Mouse (Mus musculus): ENCODE measurements around the gene Arl15.
"Not testable (repeated sequence)": the region's sequence is repeated elsewhere in the genome, so short reads cannot be mapped to it uniquely, and the experiment has no call there.

The Arl15 gene

DNA sequence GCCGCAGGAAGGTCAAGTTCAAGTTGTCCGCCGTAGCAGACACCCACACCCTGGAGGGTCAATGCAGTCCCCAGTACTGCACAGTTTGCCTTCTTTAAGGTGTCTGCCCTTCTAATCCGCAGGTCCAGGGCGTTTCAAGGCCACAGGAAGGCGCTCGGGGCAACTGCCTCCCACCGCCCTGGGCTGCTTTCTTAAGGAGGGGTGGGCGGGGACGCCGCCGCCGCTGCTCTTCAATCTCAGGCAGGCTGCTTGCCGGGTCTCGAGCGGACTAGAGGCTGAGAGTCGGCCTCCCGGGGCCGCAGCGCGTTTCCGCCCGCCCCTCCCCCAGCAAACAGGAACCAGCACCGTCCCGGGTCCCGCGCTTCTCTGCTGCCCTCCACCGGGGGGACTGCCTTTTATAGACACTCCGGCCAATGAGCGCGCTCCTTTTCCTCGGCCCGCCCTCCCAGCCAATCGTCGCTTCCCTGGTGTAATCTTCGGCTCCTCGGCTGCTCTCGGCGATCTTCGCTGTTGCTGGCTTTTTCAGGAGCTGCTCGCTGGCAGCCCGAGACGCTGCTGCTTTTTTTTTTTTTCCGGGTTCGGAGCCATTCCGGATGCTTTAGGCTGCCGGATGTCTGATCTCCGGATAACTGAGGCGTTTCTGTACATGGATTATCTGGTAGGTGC is at the start of gene Arl15:
TSS of gene Arl15 (plus strand) at position 467 of the 666 bp plus-strand sequence.
- peak; percentile 84 for DNase-seq (ENCODE audit: low spot score)

DNA sequence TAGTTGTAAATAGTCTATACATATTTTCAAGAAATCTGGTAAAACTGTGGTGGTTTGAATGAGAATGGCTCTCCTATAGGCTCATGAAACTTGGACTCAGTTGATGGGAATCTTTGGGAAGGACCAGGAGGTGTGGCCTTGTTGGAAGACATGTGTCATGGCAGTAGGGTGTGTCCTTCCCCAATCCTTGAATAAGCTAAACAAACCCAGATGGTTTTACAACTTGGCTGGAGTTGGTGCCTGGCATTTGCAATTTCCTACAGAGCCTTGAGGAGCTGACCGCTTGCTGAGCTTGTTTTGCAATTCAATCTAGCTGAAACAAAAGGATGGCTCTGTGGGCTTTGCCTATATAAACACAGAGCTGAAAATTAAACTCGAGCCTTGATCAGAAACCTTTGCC is 49.0 kb upstream of the Arl15 start:
- no peak for DNase-seq (ENCODE audit: low spot score)

DNA sequence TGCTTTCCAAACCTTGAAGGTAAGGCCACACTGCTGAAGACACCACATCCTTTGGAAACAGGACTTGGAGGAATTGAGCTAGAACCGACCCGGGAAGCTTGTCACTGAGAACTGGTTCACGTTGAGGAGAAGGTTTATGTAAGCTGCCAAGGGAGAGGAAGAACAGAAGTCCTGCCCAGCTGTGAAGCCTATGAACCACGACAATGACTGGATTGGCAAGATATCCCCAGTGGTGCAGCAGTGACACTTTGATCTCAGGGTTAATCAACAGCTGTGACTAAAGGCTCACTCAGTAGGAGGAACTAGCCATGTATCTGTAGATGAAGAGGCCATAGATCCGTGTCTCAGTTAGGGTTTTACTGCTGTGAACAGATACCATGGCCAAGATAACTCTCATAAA is 43.5 kb upstream of the Arl15 start:
- no peak for DNase-seq (ENCODE audit: low spot score)

DNA sequence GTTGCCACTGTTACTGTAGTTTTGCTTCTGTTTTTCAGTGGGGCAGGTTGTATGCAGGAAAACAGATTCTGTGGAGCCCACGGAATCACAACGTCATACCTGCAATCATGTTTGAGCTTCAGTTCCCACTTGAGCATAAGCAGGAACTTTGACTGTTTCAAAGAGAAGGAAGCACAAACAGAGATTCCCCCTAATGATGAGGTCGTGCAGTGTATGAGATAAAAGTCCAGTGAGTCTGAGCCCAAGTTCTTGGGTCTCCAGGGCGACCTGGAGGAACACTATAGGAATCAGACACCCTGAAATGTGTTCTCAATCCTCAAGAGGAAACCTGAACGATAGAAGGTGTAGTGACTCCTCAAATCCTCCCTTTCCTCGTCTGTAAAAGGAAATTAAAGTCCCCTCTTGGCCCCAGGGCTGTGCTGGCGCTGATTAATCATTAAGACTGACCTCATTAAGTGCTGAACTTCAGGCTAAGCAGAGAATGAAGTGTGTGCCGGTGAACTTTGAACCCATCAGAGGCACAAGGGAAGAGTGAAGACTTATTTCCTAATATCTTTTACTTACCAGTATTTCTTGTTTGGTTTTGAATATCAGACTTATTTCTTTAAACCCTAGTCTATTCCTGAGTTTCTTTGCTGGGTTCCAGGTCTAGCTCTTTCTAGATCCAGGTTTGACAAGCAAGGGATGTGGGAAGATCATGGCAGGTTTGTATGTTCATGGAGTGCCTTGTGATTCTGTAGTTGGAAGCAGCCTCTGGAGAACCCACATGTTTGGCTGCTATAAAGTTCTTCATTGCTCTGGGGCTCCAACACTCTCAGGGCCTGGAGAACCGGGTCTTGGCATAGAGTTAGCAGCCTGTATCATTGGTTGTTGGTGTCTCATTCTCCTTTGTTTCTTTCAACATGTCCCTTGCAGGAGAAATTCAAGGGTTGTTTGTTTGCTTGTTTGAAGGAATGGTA is 39.3 kb upstream of the Arl15 start:
- no peak for DNase-seq (ENCODE audit: low spot score)

DNA sequence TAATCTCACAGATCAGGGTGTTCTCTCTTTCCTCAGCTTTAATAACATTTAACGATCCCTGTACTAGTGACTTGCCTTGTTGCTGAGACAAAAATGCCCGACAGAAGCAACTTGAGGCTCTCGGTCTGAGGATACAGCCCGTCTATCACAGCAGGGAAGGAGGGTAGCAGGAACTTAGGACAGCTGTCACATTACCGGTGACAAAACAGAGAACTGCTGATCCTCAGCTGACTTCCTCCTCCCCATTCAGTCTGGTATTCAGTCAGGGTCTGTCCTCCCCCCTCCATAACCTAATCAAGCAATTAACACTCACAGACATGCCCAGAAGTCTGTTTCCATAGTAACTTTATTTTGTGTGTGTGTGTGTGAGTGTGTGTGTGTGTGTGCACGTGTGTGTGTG is 38.5 kb upstream of the Arl15 start:
- DNase-seq (ENCODE audit: low spot score), result no peak

DNA sequence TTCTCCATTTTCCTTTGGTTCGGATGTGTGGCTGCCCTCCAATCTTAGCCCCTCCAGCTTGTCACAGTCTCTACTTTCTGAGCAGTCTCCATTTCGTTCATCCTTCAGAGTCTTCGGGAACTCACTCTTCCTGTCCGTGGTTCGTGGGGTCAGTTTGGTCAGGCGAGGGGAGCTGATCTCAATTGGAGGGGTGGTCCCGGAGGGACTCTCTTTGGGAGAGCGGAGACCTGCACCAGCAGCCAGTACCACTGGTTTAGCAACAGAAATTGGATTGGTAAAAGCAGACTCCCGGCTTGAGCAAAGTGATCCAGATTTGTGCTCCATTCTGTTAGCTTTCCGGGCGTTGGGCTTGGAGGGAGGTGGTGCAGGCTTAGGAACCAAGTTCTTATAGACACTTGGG is 32.6 kb upstream of the Arl15 start:
- no peak for DNase-seq (ENCODE audit: low spot score)

DNA sequence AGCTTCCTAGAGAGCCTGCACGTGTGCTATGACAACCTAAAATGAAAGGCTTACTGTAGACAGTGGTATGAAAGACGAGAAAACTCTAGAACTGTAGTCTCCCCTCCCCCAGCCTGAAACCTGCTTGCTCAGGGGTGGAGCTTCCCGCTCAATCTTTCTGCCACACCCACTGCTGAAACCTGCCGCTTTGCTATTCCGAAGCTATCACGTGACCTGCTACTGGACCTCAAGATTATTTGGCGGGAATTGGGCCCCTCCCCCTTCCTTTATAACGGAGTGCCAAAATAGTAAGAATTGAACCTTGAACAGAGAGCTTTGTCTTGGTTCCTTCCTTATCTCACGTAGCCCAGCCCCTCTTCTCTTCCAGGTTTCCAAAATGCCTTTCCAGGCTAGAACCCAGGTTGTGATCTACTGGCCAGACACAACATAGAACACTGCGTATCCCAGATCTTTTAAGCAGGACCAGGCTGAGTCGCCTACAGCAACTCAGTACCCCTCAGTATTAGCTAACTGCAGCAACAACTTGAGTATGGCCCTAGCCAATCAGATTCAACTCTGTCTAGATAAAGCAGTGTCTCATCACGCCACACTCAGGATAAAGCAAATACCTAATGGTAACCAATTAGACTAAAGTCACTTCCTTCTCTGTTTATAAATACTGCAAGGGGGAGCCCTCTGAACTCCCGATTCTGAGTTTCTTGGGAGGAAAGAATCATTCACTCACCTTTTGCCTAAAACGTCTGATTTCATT is 31.4 kb upstream of the Arl15 start:
- DNase-seq (ENCODE audit: low spot score), result no peak

DNA sequence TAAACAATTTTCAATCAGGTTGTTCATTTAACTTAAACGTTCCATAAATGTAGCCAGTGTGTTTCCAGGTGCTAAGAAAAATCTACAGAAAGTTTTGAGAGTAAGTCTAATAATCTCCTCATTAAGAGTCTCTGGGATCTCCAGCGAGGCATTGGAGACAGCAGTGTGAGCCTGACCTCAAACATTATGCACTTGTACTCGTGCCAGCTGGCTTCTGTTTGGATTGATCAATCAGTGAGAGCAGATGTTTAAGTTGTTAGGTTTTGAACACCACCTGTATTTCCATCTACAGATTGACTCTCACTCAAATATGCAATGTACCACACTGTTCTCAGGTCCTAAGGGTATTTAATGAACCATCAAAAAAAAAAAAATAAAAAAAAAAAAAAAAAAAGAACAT is 28.9 kb upstream of the Arl15 start:
- no peak for DNase-seq (ENCODE audit: low spot score)

DNA sequence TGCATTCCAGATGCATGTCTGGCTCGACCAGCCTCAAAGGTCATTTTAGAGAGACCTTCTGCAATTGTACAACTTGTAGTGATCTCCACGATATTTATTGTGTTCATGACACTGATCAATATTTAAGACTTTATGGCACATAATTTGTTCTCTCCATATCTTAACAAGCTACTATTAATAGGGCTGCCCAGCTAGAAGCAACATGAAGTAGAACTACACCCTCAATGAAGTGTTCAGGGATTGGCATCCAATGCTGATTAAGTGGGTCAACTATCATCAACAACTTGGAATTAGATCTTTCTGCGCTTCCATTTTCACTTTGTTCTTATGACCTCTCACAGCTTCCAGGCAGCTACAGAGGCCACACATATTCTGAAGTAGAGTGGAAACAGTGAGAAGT is 24.5 kb upstream of the Arl15 start:
- no peak for DNase-seq (ENCODE audit: low spot score)

DNA sequence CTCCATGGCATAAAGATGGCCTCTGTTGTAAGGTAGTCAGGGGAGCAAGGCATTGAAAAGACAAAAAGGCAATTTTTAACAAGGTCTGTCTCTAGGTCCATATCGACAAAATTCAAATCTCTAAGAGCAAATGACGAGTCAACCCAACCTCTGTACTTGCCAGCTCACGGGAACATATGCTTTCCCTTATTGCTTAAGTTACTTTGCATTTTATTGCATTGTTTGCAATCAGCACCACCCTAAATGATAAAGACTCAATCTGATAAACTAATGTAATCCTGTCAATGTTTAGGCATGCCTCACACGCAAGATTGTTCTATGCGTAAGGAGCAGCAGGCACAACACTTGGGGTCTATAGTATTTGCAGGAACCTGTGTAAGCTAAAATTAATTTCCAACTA is 24.0 kb upstream of the Arl15 start:
- DNase-seq (ENCODE audit: low spot score), result no peak

DNA sequence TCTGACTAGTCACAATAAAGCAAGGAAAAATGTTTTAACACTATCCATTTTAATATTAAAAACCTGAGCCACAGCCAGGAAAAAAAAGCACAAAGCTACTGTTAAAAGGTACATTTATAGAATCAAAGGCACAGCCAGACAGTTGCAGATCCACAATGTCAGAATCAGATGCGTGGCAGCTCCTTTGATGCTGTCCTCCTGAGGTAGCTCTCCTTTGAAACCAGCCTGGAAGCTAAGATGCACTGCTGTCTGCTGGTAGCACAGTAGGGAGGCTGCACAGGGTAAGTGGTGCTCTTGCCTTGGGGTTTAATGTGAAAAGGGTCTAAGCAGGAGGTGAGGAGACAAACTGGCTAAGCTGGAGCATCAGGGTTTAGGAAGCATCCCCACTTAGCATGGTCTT is 23.0 kb upstream of the Arl15 start:
- no peak for DNase-seq (ENCODE audit: low spot score)

DNA sequence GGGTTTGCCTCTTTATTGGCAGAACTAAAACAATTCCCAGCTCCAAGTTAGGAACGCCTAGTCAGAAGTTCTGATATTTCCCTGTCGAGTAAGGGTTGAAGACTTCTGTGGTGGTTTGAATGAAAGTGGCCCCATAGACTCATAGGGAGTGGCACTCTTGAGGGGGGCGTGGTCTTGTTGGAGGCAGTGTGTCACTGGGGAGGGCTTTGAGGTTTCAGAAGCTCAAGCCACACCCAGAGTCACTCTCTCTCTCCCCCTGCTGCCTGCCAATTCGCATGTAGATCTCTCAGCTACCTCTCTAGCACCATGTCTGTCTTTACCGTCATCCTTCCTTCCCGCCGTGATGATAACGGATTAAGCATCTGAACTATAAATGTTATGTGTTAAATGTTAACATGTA is 19.5 kb upstream of the Arl15 start:
- DNase-seq (ENCODE audit: low spot score), result no peak

DNA sequence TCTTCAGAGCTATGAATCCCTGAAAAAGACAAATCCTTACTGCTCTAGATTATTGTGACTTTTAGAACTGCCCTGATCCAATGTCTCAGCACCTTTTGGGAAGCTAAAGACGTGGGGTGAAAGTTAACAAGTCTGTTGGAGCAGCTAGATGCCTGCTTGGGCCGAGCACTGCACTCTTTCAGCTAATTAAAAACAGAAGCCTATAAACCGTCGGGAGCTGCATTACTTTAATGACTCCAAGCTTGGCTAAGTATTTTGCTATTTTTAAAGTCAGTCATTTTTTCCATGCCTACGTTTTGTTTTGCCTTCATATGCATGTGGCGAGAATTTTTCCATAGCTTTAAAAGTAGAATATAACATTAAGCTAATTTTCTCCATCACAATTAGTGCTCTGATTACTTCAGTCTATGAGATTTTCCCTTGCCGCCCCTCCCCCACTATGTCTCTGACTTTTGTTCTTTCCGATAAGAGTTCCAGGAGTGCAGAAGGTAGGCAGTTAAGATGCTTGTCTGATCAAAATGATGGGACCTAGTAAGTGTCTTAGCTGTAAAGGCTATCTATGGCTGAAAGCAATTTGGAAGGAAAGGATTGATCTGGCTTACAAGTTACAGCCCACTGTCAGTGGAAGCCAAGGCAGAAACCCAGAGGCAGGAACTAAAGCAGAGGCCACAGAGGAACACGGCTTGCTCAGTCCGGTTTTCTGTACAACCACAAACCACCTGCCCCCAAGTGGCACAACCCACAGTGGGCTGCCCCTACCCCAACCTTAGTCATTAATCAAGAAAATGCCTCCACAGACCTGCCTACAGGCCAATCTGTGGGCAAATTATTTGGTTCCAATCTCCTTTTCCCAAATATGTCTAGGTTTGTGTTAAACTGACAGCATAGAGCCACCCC is 18.8 kb upstream of the Arl15 start:
- no peak for DNase-seq (ENCODE audit: low spot score)

DNA sequence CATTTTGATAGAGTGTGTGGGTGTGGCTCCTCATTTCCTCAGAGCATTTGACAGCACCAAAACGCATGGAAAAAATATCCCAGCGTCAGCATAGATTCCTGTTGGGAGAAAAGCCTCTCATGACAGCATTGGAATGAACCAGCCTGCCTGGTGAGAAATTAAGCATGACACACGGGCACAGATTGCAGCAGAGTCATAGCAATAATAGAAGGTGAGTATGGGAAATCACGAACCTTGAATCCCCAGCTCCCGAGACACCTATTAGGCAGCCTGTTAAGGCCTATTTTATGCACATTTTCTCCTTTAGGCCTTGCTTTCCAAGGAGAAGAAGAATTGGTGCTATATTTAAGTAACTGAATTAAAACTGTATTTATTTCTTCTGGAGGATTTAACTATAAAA is 8.5 kb upstream of the Arl15 start:
- no peak for DNase-seq (ENCODE audit: low spot score)

DNA sequence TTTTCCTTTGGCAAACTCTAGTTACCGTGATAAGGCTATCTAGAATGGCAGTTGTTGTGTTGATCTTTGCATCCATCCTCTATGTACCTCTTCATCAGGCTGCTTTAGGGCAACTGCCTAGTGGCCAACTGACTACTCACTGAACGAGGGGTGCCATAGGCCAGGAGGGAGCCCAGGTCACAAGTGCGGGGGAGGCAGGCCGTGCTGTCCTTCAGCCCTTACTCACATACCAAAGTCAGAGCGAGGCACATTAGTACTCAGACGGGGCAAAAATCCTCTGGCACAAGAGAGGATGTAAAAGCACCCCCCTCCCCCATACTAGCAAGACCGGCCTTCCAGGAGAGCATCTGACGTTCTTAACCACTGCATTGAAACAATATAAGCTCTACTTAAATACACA is 7.2 kb upstream of the Arl15 start:
- no peak for DNase-seq (ENCODE audit: low spot score)

DNA sequence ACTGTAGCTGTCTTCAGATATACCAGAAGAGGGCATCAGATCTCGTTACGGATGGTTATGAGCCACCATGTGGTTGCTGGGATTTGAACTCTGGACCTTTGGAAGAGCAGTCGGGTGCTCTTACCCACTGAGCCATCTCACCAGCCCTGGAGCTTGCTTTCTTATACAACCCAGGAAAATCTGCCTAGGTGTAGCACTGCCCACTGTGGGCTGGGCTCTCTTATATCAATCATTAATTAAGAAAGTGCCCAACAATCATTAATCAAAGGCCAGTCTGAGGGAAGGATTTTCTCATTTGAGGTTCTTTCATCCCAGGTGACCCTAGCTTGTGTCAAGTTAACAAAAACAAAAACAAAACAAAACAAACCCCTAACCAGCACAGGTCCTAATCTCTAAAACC is 4.3 kb upstream of the Arl15 start:
- DNase-seq (ENCODE audit: low spot score), result not testable (repeated sequence)

DNA sequence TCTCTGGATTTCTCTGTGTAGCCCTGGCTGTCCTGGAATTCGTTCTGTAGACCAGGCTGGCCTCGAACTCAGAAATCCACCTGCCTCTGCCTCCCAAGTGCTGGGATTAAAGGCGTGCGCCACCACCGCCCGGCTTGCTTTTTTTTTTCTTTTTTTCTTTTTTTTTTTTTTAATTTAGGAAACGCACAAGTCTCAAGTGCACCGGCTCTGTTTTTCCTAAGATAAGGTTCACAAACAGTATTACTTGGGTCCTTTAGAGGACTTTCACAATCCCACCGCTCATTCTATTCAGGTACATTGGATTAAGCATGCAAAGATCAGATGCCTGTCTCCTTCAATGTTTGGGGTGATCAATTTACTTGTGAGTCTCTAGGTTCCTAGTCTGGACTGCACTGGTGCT is 668 bp upstream of the Arl15 start:
- no peak for DNase-seq (ENCODE audit: low spot score)

DNA sequence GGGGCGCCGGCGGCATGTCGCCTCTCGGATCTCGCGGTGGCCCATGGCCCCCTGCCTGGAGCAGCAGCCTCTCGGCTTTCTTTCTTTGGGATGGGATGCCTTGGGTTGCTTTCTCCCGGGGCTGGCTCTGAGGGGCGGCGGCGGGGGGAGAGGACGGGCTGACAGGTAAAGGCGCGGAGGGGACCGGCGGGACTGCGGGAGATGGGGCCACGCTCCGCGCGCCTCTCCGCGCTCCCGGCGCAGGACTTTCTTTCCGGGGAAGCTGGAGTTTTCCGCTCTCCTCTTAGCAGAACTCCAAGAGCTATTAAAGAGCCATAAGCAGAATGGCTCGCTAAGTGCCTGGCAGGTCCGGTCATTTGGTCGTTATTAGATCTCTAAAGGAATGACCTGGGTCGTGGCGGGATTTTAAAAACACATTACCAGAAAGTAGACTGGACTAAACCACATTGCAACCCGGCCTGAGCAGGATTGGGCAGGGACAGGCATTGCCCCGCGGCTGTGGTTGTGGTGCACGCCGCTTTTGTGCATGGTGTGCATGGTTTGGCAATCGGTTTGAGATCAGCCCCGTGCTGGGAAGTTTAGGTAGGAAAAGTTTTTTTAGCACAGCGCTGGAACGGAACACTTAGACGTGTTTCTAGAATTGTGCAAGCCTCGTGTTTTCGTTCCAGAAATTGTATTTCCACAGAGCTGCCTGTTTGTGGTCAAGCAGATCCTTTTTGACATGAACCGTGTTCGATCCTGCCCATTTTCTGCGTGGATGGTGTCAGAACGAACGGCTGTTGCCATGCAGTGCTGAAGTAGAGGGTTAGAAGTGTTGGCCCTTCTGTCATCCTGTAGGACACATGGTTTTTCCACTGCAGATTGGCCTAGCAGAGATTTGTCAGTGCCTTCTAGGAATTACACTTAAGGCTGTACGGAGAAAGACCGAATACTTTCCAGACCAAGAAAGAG is 675 bp downstream of the Arl15 start:
- peak; percentile 21 for DNase-seq (ENCODE audit: low spot score)

DNA sequence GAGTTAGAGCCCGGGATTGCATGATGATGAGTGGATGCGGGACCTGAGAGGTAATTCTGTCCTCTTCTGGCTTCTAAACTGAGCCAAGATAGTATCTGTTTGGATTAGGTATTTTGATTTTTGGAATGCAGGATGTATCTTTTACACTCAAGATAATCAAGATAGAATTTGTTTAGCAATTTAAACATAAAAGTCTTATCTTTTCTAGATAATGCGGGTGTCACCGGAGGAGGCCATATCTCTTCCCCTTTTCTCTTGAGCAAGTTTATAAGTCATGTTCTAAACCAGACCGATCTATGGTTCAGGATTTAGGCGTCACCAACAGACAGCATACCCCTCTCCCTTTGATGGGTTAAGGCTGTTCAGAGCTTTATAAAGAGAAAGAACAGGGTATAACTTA is 3.1 kb downstream of the Arl15 start:
- DNase-seq (ENCODE audit: low spot score), result no peak

DNA sequence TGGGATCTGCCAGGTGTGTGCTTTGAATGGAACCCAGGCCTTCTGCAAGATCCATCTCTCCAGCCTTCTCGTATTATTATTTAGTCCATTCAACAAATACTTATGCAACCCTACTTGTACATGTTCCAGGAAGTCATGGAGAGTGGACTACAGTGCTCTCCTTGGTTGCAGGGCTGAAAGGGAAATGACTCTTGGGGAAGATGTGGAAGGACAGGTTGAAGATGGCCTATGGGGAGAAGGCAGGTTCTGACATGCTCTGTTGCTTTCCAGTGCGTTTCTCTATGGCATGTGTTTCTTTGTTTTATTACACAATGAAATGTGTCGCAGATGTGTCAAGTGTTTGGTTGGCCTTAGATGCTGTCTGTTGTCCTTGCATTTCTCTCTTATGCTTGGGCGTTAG is 5.1 kb downstream of the Arl15 start:
- no peak for DNase-seq (ENCODE audit: low spot score)

DNA sequence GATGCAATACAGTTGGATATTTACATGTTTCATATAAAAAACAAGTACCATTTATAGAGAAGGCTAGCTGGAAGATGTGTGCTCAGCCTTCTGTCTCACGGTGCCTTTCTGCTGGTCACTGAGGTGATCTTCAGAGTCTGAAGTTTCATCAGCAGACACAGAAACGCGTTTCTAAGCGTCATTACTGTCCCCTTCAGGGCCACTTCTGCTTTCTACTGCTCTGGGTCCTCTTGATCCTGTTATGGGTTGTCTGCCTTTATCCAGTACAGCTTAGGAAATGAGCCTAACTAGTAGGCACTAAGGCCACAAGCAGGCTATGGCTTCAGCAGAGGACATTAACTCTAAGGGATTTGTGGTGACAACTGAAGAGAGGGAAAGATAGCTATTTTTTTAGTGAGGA is 5.9 kb downstream of the Arl15 start:
- DNase-seq (ENCODE audit: low spot score), result no peak
